Mouse (Mus musculus) stomach, embryonic 14.5 days (tissue): ENCODE data around the gene Pecr. TPM values are rescaled to one million over a fixed set of nuclear protein-coding genes. Genes with fewer than 3 reads are reported as not detected.

ENCODE experiments used
- ATAC-seq: fragments of 200-750 bp; cut with Nextera tagmentation; 2 replicates; pipeline ENCODE4 v1.8.0; 2017; ENCODE audit warnings: low read depth, moderate TSS enrichment; ENCODE audit not compliant: insufficient number of reproducible peaks, insufficient read depth, low FRiP score
- H3K27ac ChIP-seq: fragments of 300-500 bp; sonication (generic); 2 replicates; pipeline ENCODE4 v1.5.1; 2014; ENCODE audit warnings: mild to moderate bottlenecking, low read length, moderate library complexity, mixed read lengths
- H3K27me3 ChIP-seq: fragments of 300-500 bp; sonication (generic); 2 replicates; pipeline ENCODE4 v1.6.1; 2014; ENCODE audit warnings: low read length, control low read depth, mixed read lengths; ENCODE audit not compliant: control insufficient read depth, insufficient read depth
- H3K36me3 ChIP-seq: fragments of 300-500 bp; sonication (generic); 2 replicates; pipeline ENCODE4 v1.6.1; 2014; ENCODE audit warnings: mild to moderate bottlenecking, control low read depth, low read length, moderate library complexity, mixed read lengths; ENCODE audit not compliant: control insufficient read depth, insufficient read depth
- H3K4me1 ChIP-seq: fragments of 300-500 bp; sonication (generic); 2 replicates; pipeline ENCODE4 v1.6.1; 2014; ENCODE audit warnings: low read length, control low read depth, mixed read lengths; ENCODE audit not compliant: control insufficient read depth, insufficient read depth
- H3K4me2 ChIP-seq: fragments of 300-500 bp; sonication (generic); replicated peaks from 2 replicates; pipeline ENCODE4 v1.6.1; 2014; ENCODE audit warnings: low read depth, low read length, control low read depth
- H3K4me3 ChIP-seq: fragments of 300-500 bp; sonication (generic); 2 replicates; pipeline ENCODE4 v1.5.1; 2014; ENCODE audit warnings: low read depth, low read length, control low read depth
- H3K9ac ChIP-seq: fragments of 300-500 bp; sonication (generic); replicated peaks from 2 replicates; pipeline ENCODE4 v1.6.1; 2014; ENCODE audit warnings: low read depth, mild to moderate bottlenecking, control low read depth, low read length, moderate library complexity, mixed read lengths
- H3K9me3 ChIP-seq: fragments of 300-500 bp; sonication (generic); 2 replicates; pipeline ENCODE4 v1.6.1; 2016; ENCODE audit warnings: low read depth, low read length, control low read depth; ENCODE audit not compliant: control insufficient read depth
- WGBS: fragments of 180-500 bp; shearing (Covaris S2); extraction: QIAGEN DNeasy Blood & Tissue Kit; methylation state at CpG from one replicate; pipeline ENCODE4 v1.1.7; 2014; 5-methylcytosine and 5-hydroxymethylcytosine counted together
- polyA plus RNA-seq: library from polyadenylated mRNA; unstranded; fragments of >200 nt; fragmentation: Nextera tagmentation; extraction: Ambion mirVana; gene quantifications from 2 replicates; pipeline ENCODE4 v1.2.1, GENCODE M21; 2014

The Pecr gene
- polyA plus RNA-seq, 1 experiment from 2014 or later: 35.7 TPM

- H3K27ac ChIP-seq: no peak overlapping the region
- no peak for ATAC-seq
- H3K27me3 ChIP-seq: no peaks in the 10 kb centered on the region
- no peak overlapping the region for H3K9ac ChIP-seq
- H3K4me3 ChIP-seq: no peak overlapping the region
- H3K4me2 ChIP-seq: no peak overlapping the region
- H3K36me3 ChIP-seq: peaks cover 8% of the 10 kb centered on the region; the same call in 1 of the 2 replicates
- 84% methylated on average over 9 of the region's 9 CpGs for WGBS
- H3K9me3 ChIP-seq: no peaks in the 10 kb centered on the region
- H3K4me1 ChIP-seq: peaks cover 7% of the 10 kb centered on the region
These were observed 28.7 kb upstream of the Pecr start for GRCm38 (mm10) chr1:72312701-72313398.

- 57% methylated on average over 6 of the region's 6 CpGs for WGBS
- no peak overlapping the region for H3K9ac ChIP-seq
- H3K4me2 ChIP-seq: no peak overlapping the region
- no peaks in the 10 kb centered on the region; the same call in 1 of the 2 replicates for H3K36me3 ChIP-seq
- no peak overlapping the region for H3K27ac ChIP-seq
- no peak for ATAC-seq
- H3K27me3 ChIP-seq: no peaks in the 10 kb centered on the region
- peaks cover 7% of the 10 kb centered on the region for H3K4me1 ChIP-seq
- H3K4me3 ChIP-seq: no peak overlapping the region
- H3K9me3 ChIP-seq: no peaks in the 10 kb centered on the region
These were observed 25.8 kb upstream of the Pecr start for GRCm38 (mm10) chr1:72309744-72310424.

- no peak for ATAC-seq
- Histone ChIP-seq H3K9me3 (no peaks in the 10 kb centered on the region), H3K27me3 (no peaks in the 10 kb centered on the region), H3K9ac (no peak overlapping the region), H3K4me1 (peaks cover 7% of the 10 kb centered on the region), H3K4me3 (no peak overlapping the region), H3K36me3 (no peaks in the 10 kb centered on the region; the same call in 1 of the 2 replicates), H3K27ac (no peak overlapping the region), H3K4me2 (no peak overlapping the region)
- WGBS: 61% methylated on average over 4 of the region's 4 CpGs
These were observed 24.8 kb upstream of the Pecr start for GRCm38 (mm10) chr1:72308919-72309318.

GRCm38 (mm10) chr1:72307317-72307798, 23.2 kb upstream of the Pecr start, which contains the start of gene Xrcc5:
TSS of gene Xrcc5 (plus strand) at chr1:72307421.
- Histone ChIP-seq H3K4me1 (peaks cover 7% of the 10 kb centered on the region), H3K27ac (peak within 1 kb of the TSS; percentile 61), H3K9ac (peak within 1 kb of the TSS; percentile 72), H3K4me2 (peak within 1 kb of the TSS; percentile 54), H3K36me3 (no peaks in the 10 kb centered on the region), H3K4me3 (peak within 1 kb of the TSS; percentile 60), H3K9me3 (no peaks in the 10 kb centered on the region), H3K27me3 (no peaks in the 10 kb centered on the region)
- under 1% methylated on average over 21 of the region's 21 CpGs for WGBS
- ATAC-seq: peak; percentile 98

GRCm38 (mm10) chr1:72306679-72307181, 22.6 kb upstream of the Pecr start:
- peaks cover 7% of the 10 kb centered on the region for H3K4me1 ChIP-seq
- H3K9ac ChIP-seq: no peak overlapping the region
- H3K4me2 ChIP-seq: peak overlapping the region; percentile 54
- peak; percentile 79; the same call in 1 of the 2 replicates for ATAC-seq
- H3K4me3 ChIP-seq: peak overlapping the region; percentile 60
- H3K27me3 ChIP-seq: no peaks in the 10 kb centered on the region
- H3K9me3 ChIP-seq: no peaks in the 10 kb centered on the region
- 3% methylated on average over 11 of the region's 11 CpGs for WGBS
- H3K27ac ChIP-seq: peak overlapping the region; percentile 61
- no peaks in the 10 kb centered on the region for H3K36me3 ChIP-seq

- 72% methylated on average over 3 of the region's 3 CpGs for WGBS
- no peaks in the 10 kb centered on the region for H3K9me3 ChIP-seq
These were observed 22.1 kb upstream of the Pecr start for GRCm38 (mm10) chr1:72306241-72306640.

GRCm38 (mm10) chr1:72301845-72302244, 17.7 kb upstream of the Pecr start:
- no peaks in the 10 kb centered on the region for H3K36me3 ChIP-seq

More at GRCm38 (mm10) chr1:72306241-72306640, 22.1 kb upstream of the Pecr start:
- H3K27me3 ChIP-seq: no peaks in the 10 kb centered on the region
- no peak overlapping the region for H3K9ac ChIP-seq
- H3K4me1 ChIP-seq: peaks cover 7% of the 10 kb centered on the region
- ATAC-seq: no peak
- no peaks in the 10 kb centered on the region for H3K36me3 ChIP-seq
- no peak overlapping the region for H3K27ac ChIP-seq
- no peak overlapping the region for H3K4me3 ChIP-seq
- H3K4me2 ChIP-seq: peak overlapping the region; percentile 54; the same call in 1 of the 2 replicates

GRCm38 (mm10) chr1:72295746-72296145, 11.6 kb upstream of the Pecr start:
- Histone ChIP-seq H3K4me3 (no peak overlapping the region), H3K9me3 (no peaks in the 10 kb centered on the region), H3K4me2 (no peak overlapping the region), H3K27me3 (no peaks in the 10 kb centered on the region), H3K9ac (no peak overlapping the region), H3K4me1 (no peaks in the 10 kb centered on the region), H3K27ac (no peak overlapping the region), H3K36me3 (no peaks in the 10 kb centered on the region)
- no peak for ATAC-seq
- WGBS: 81% methylated on average over 8 of the region's 8 CpGs

More at GRCm38 (mm10) chr1:72301845-72302244, 17.7 kb upstream of the Pecr start:
- ATAC-seq: no peak
- Histone ChIP-seq H3K27me3 (no peaks in the 10 kb centered on the region), H3K9me3 (no peaks in the 10 kb centered on the region), H3K4me2 (no peak overlapping the region), H3K9ac (no peak overlapping the region), H3K4me1 (no peaks in the 10 kb centered on the region), H3K27ac (no peak overlapping the region), H3K4me3 (no peak overlapping the region)
- 80% methylated on average over 1 of the region's 1 CpGs for WGBS
